Mouse (Mus musculus): Measurements from ENCODE around the gene Klf3.

The Klf3 gene

DNA sequence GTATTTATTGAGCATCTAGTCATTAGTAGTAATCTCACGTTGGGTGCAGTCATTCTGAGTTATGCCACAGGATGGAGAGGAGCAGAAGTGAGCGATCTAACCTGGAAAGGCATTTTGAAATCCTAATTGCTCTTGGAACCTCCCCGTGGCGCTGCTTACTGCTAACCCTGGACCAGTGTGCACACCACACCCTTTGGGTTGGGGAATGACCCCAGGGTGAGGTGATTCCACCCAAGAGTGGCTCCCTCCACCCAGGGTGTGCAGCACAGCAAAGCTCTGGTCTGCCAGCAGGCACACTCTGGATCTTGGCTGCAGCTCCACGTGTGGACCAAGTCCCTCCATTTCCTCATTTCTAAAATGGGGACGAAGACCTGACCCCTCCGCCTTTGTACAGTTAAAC lies 6.1 kb downstream of the Klf3 start:
- CTCF ChIA-PET, result interaction anchor here (0.6 kb wide), 1 partner anchor 418 kb away, joined by 4 read pairs; no protein-coding TSS in a partner anchor

DNA sequence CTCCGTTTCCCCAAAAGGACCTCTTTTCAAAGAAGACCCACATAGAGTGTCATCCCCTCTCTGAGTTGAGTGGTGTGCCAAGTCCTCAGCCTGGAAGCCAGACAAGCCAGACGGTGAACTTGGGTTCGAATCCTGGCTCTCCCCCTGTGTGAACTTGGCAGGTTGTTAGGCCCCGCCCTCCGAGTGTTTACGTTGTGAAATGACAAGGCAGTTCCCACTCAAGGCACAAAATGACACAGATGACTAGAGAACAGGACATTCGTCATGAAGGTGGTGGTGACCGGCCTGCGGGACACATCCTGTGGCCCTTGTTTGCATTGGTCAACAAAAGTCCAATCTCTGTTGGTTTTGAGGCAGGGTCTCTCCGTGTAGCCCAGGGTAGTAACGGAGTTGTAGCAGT lies 6.7 kb downstream of the Klf3 start:
- CTCF ChIA-PET, result interaction anchor here (0.5 to 0.6 kb wide), 2 partner anchors 215 to 419 kb away, joined by 4 read pairs; no protein-coding TSS in a partner anchor

DNA sequence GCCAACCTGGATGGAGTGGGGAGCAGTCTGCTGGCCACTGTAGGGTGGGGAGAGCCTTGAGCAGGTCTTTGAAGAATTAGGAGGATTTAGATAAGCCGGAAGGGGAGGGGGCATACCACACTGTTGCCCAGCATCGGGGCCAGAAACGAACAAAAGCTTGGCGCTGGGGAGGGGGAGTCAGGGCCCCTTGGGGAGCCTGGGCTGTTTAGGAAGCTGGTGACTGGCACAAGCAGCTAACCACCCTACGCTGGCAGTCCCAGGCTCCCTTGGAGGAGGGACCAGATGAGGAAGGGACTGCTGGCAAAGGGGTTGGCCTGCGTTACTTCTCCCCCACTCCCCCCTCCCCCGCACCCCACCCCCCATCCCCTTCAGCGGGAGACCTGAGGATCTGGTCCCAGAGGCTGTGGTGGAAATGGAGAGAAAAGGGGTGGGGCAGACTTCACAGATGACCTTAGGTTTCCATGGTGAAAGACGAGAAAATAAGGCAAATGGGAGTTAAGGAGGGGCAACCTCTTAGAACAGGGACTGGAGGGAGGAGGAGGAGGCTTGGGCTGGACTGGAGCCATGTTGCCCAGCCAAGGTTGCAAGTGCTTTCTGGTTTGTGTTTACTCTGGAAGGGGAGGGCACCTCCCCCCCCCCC lies 7.8 kb downstream of the Klf3 start:
- CTCF ChIA-PET, result interaction anchor here (0.6 to 1.1 kb wide), 3 partner anchors 305 to 428 kb away, joined by 3 to 8 read pairs (median 7); no protein-coding TSS in a partner anchor

DNA sequence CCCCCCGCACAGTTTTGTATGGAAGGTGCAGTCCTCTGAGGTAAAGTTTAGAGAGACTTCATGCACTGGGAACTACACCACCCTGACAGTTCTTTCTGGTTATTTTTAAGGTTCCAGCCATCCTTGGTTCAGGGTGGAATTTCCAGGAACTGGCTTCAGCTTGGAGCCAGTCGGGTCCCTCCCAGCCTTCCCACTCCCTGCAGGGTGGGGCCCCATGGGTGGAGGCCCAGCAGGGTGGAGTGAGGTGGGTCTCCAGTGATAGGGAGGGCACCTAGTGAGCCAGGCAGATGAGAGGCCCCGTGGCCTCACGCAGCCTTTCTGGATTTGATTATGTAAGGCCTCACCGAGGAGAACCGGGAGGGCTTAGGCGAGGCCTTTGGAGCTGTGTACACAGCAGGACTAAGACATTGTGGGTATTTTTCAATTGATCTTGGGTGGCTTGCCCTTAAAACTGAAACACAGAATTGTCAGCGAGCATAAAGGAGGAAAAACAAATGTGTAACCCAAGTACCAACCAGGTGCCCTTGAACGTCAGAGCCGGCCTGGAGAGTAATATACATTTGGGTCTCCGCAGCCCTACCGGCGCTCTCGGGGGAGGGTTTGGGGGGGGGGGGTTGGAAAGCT lies 8.4 kb downstream of the Klf3 start:
- CTCF ChIA-PET, result interaction anchor here (0.6 to 1.1 kb wide), 2 partner anchors 306 to 429 kb away, joined by 3 to 8 read pairs; no protein-coding TSS in a partner anchor

DNA sequence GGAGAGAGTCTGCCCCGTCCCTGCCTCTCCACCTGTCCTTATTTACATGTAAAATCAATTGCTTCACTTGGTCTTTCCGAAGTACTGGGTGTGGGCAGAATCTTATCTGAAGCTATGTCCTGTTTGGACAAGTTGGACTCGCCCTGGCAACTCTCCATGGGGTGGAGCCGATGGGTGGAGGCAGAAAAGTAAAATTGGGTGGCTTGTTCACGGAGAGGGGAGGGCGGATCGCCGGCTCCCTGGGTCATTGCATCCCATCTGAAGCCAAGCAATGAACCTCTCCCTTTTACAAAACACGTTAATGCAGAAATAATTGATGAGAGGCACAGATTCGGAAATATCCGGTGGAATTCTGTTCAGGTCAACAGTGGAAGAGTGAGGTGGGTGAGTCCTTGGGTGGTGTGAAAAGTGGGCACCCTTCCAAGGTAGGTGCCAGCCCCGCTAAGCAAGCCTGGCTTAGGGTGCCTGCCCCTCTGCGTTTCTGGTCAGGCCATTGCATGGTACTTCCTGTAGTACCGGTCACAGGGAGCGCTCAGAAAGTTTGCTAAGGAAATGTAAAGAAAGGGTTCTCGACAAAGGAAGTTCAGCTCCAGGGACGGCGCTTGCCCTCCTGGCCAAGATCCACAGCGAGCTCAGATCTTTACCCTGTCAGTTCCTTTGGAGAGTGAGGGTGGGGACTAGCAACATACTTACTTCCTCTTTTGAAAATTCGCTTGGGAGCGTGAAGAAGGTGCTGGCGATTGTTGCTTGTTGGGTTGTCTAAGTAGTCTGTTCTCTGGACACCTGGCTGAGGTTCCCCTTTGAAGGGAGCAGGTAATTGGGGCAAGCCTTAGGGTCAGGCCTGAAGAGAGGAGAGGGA lies 9.2 kb downstream of the Klf3 start:
- CTCF ChIA-PET, result interaction anchor here (0.6 to 0.7 kb wide), 2 partner anchors 12 to 311 kb away, joined by 4 to 8 read pairs; no protein-coding TSS in a partner anchor

DNA sequence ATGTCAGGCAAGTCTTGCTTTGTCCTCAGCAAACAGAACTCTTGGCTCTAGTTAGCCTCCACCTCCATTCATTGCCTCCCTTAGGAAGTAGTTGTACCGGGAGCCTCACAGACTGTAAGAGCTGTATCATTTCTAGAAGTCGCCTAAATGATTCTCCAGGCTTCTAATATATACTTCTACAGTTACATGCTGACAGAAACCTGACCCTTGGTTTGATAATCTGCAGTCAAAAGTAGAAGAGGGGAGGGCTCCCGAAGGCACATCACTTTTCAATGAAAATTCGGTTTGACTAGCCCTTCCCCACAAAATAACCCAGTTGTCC lies 9.8 kb downstream of the Klf3 start:
- CTCF ChIA-PET, result interaction anchor here (0.7 to 1.4 kb wide), 6 partner anchors 86 to 426 kb away, joined by 3 to 8 read pairs (median 6); no protein-coding TSS in a partner anchor

DNA sequence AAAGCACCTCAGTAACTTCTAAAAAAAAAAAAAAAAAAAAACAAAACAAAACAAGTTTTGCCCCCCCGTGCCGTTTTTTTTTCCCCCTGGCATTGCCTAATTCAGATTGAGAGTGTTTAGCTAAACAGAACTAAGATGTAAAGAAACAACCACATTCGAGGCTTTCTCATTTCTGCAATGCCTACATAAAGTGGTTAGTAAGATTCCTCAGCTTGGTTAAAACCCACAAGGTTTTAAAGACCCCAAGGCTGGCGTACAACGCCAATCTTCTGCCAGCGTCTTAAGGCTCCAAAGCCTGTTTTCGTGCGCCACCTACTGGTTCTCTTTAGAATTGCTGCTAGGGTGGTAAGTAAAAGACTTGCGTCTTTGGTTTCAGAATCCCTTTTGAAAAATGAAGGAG lies 10.2 kb downstream of the Klf3 start:
- CTCF ChIA-PET, result interaction anchor here (0.6 to 1.4 kb wide), 10 partner anchors 86 to 431 kb away, joined by 3 to 26 read pairs (median 4); no protein-coding TSS in a partner anchor

DNA sequence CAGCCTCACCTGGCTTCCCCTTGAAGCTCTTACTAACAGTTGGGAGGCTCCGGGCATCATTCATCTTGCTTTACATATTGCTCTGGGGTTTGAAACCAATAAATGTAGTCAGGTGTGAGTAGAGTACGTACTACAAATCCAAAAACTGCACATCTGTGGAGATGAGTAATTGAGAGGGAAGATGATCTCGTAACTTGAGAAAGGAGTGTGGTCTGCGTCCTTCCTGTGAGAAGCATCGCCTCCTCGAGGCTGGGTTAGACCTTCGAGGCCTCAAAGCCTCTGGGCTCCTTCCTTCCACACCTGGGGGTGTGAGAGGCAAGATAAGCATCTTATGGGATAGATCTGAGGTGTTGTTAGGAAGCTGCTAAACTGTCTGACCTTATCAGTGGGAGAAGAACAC lies 11.2 kb downstream of the Klf3 start:
- CTCF ChIA-PET, result interaction anchor here (1.0 to 1.4 kb wide), 5 partner anchors 239 to 505 kb away, joined by 3 to 26 read pairs (median 3); no protein-coding TSS in a partner anchor

DNA sequence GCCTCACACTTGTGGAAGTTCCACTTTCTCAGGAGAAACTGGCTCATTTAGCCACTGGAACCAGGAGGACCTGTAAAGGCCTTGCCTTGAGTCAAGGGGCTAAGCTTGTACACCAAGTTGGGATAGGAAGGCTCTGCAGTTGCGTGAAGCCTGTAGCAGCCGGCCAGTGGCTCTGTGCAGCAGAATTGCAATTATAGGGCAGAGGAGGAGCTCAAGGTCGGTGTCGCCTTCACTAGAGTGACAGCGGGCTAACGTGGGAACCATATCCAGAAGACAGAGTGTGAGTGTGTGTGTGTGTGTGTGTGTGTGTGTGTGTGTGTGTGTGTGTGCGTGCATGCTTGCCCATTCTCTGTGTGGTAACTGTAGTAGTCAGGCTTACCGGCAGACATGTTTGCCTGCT lies 12.4 kb downstream of the Klf3 start:
- CTCF ChIA-PET, result no interaction called here

DNA sequence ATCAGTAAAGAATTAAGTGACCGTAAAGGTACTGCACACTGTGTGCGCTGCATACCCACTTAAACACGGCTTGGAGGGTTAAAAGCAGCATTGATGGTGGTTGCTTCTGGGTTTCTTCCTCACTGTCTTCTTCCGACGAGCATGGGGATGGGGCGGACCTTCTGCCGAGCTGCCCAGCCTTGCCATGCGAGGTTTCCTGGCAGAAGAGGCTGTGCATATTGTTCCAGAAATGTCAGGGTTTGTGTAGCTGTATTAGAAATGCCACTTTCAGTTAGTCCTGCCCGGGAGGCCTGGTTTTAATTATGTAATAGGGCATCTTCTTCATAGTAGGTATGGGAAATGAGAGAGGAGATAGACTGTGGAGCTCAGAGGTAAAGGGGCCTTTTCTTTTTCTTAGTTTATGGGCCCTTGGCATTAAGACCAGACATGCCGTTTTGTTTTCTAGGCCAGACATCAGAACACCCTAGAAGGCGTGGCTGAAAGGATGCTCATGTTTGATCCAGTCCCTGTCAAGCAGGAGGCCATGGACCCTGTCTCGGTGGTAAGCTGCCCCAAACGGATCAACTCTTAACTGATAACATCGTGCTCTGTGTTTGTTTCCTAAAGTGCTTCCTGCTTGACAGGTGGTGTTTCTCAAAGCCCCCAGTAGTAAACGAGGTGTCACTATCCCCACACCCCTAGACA lies 13.2 kb downstream of the Klf3 start:
- CTCF ChIA-PET, result no interaction called here

DNA sequence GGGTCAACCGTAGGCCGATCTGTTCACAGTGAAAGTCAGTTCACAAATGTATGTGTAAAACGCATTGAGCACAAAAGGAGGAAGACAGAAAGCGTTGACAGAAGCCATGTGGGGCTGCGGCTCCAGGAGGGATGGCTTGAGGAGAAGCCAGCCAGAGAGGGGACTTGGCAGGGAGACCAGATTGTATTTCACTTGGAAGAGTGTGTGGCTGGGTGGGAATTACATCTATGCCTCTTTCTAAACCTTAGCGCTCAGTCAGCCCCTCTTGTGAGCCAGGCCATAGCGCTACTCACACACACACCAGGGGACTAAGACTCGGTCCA lies 13.7 kb downstream of the Klf3 start:
- CTCF ChIA-PET, result no interaction called here

DNA sequence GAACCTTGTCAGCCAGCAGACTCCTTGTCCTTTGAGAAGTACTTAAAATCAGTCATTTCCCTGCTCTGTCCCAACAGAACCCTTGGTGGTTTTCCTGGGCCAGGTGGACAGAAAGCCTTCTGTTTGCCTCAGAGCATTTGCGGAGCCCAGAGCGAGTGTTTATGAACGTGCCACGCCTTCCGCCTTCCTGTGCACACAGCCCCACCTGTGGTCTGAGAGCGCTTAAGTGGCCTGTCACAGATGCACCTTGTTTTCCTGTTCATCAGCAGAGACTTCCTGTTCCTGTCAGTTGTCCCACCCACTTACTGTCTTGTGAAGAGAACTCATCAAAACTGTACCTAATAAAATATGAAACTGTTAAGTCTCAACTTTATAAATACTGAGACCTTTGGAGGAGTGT lies 16.2 kb downstream of the Klf3 start:
- CTCF ChIA-PET, result interaction anchor here (0.5 kb wide), 1 partner anchor 429 kb away, joined by 9 read pairs; no protein-coding TSS in a partner anchor

DNA sequence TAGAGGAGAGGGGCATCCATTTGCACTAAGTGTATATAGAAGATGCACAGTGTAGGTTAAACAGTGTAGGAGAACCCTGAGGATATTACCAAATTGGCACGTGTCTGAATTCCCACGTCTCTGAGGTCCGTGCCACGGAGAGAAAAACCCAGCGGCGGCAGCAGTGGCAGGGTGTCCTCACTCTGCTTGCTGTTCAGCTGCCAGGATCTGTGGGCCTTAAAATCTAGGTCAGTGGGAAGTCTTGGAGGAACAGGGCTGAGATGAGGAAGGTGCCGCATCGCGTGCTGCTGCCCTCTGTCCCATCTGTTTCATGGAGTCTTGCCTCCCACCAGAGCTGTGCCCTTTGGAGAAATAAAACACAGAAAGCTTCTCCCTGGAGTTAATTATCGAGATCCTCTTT lies 16.9 kb downstream of the Klf3 start:
- CTCF ChIA-PET, result interaction anchor here (0.7 kb wide), 1 partner anchor 641 kb away, joined by 6 read pairs; no protein-coding TSS in a partner anchor

DNA sequence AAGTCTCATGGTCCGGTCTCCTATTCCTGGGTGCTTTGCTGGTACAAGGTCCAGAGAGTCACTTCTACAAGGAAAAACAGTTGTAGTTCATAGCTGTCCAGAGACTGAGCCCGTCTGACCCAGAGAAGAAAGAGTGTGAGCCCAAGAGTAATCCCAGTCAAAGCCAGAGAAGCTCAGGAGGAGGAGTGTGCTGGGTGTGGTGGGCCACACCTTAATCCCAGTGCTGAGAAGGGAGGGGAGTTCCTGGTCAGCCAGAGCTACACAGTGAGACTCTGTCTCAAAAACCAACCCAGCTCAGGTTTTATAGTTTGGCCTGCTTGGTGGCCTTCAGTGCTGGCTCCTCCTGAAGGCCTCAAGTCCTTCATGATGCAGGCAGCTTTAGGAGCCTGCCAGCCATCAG lies 18.1 kb downstream of the Klf3 start:
- CTCF ChIA-PET, result no interaction called here

DNA sequence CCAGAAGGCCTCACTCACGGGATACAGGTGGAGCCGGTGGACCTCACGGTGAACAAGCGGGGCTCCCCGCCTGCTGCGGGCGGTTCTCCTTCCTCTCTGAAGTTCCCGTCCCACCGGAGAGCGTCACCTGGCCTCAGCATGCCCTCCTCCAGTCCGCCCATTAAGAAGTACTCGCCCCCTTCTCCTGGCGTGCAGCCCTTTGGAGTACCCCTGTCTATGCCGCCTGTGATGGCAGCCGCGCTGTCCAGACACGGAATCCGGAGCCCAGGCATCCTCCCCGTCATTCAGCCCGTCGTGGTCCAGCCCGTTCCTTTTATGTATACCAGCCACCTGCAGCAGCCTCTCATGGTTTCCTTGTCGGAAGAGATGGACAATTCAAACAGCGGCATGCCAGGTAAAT lies 18.8 kb downstream of the Klf3 start:
- CTCF ChIA-PET, result no interaction called here

DNA sequence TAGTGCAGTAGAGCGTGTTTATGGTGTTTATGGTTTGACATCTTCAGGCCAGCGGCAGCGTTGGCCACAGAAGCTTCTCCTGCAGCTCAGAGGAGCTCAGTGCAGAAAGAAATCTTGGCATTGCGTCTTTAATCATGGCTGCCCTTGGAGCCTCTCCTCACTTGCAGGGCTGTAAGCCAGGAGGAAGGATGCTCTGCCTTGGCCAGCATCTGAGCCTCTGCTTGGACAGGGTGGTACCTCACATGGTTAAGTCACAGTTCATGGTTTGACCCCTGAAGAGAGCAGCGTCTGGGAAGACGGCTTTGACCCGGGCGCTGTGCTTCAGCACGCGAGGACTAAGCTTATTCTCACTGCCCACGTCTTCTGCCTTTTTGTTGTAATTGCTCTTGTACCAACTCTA lies 20.2 kb downstream of the Klf3 start:
- CTCF ChIA-PET, result interaction anchor here (0.7 kb wide), 1 partner anchor 61 kb away, joined by 7 read pairs; no protein-coding TSS in a partner anchor

DNA sequence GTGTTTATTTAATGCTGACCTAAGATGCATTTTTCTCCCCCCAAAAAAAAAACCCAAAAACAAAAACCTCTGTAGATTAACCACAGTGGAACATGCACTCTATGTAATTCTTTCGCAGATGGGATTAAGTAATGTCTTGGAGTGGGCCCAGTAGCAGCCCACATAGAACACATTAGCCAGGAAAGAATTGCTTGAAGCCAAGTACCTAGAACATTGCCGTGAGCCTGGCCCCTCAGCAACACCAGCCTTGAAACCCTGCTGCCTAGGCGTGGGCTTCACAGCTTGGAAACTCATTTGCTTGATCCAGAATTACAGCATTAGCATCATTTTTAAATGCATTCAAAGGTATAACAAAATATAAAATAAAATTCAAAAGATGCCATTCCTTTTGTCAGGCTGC lies 21.6 kb downstream of the Klf3 start:
- CTCF ChIA-PET, result interaction anchor here (0.7 kb wide), 2 partner anchors 13 to 160 kb away, joined by 4 read pairs; no protein-coding TSS in a partner anchor

DNA sequence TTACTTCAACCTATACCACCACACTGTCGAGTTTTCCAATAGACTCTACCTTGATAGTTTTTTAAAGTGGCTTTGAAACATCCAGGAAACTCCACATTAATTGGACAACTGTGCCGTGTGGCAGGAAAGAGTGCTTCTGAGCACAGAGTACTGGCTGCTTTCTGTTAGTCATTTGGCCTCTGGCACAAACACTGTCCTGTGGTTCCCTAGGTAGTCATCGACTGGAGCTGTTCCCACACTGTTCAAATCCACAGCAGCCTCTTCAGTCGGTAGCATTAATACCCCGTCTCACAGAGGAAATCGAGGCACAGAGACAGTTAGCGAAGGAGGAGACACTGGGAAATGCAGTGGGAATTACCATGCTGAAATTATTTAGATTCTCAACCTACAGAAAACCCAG lies 22.3 kb downstream of the Klf3 start:
- CTCF ChIA-PET, result no interaction called here

DNA sequence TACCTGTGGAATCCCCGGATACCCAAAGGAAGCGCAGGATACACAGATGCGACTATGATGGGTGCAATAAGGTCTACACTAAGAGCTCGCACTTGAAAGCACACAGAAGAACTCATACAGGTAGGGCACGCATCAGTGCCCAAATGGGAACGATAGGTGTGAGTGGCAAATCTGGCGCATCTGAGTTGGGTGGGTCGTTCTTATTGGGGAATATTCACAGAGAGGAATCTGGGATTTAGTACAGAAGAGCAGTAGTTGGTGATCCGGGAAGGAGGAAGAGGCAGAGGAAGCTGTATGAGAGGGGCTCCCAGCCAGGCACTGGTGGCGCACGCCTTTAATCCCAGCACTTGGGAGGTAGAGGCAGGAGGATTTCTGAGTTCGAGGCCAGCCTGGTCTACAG lies 24.0 kb downstream of the Klf3 start:
- CTCF ChIA-PET, result interaction anchor here (0.6 to 0.7 kb wide), 2 partner anchors 39 to 629 kb away, joined by 3 to 10 read pairs; no protein-coding TSS in a partner anchor

DNA sequence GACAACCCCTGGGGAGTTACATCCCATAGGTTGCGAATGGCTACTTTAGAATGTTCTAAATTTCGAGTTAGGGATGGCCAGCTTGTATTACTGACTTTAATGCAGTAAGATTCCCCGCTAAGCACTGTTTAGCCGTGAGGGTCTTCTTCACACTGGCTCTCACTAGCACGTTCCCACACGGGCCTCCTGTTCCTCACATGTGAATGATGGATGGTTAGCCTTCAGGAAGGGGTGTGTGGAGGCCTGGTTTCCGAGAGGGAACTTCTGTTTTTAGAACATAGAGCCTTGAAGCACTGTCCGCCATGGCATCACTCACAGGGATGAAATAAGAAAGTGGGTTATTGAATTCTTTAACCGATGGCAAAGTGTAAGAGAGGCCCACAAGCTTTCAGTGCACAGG lies 25.1 kb downstream of the Klf3 start:
- CTCF ChIA-PET, result no interaction called here

DNA sequence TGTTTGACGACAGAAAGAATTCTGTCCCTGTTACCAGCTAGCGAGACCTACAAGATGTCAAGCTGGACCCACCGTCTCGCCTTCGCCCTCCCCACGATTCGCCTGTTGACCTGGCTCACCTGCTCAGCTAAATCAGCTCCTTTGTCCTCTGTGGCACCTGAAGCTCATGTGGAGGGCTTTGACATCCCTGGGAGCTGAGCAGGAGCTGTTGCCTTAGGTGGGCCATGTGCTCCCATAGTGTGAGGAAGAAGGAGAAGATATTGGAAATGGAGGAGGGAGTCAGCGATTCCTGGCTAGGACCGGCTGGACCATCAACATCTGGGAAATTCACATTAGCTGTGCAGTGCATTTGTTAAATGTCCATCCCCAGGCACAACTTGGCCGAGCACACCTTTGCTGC lies 26.4 kb downstream of the Klf3 start:
- CTCF ChIA-PET, result interaction anchor here (1.2 kb wide), 1 partner anchor 438 kb away, joined by 3 read pairs; no protein-coding TSS in a partner anchor
